Mouse (Mus musculus) liver, adult 2 months (tissue): ENCODE data around the gene Ncmap.

Experiments
- CTCF ChIP-seq: fragments of 200-500 bp; IDR thresholded peaks from 2 replicates; pipeline ENCODE4 v1.5.1; 2011; ENCODE audit warnings: low read depth, low read length, control low read depth
- POLR2A ChIP-seq: fragments of 200-500 bp; IDR thresholded peaks from 2 replicates; pipeline ENCODE4 v1.6.1; 2011; ENCODE audit warnings: low read length, control low read depth; ENCODE audit not compliant: insufficient read depth; ENCODE audit errors: extremely low read depth

- TF ChIP-seq POLR2A, result no peak
- no peak; the same call in 1 of the 2 replicates for TF ChIP-seq CTCF
Measured at GRCm38 (mm10) chr4:135396303-135396702, 1.7 kb downstream of the Ncmap start.
